Comparison of ENCODE assay signal across 8 mouse cellular contexts in genomic region chr19:53313684-53314443, GRCm38 (mm10). TPM values are rescaled to one million over a fixed set of nuclear protein-coding genes. Genes with fewer than 3 reads are reported as not detected.
DNase-seq lines count a peak whose midpoint lies in the region; ATAC-seq and TF ChIP-seq lines count a peak whose summit lies in the region.

No protein-coding gene starts in this region.

- WGBS in embryonic facial prominence, embryonic 13.5 days = under 1% methylated on average over 52 of the region's 52 CpGs
- WGBS in kidney, adult 2 months = 1% methylated on average over 52 of the region's 52 CpGs
- under 1% methylated on average over 52 of the region's 52 CpGs for WGBS in limb, embryonic 12.5 days
- under 1% methylated on average over 52 of the region's 52 CpGs for WGBS in midbrain, embryonic 15.5 days
- WGBS in spleen, adult 2 months = under 1% methylated on average over 52 of the region's 52 CpGs

- H3K9me3 ChIP-seq in embryonic facial prominence, embryonic 13.5 days = no peaks in the 10 kb centered on the region
- no peaks in the 10 kb centered on the region for H3K9me3 ChIP-seq in limb, embryonic 12.5 days
- H3K9me3 ChIP-seq in midbrain, embryonic 15.5 days = no peaks in the 10 kb centered on the region

- TF ChIP-seq CTCF in kidney, adult 2 months (conservative IDR thresholded peaks at IDR 0.05; ENCODE audit: insufficient read depth, insufficient read length, low read depth, low read length) = no peak
- TF ChIP-seq CTCF in spleen, adult 2 months (IDR thresholded peaks at IDR 0.05; ENCODE audit: extremely low read depth, insufficient read depth, insufficient read length, insufficient replicate concordance) = no peak

- no peaks in the 10 kb centered on the region for H3K36me3 ChIP-seq in embryonic facial prominence, embryonic 13.5 days
- H3K36me3 ChIP-seq in kidney, adult 2 months (ENCODE audit: control insufficient read depth, insufficient read depth, low read length) = no peaks in the 10 kb centered on the region
- H3K36me3 ChIP-seq in limb, embryonic 12.5 days = 0 out of 2 replicates have a peak, but pooled peaks cover 3% of the 10 kb centered on the region
- no peaks in the 10 kb centered on the region for H3K36me3 ChIP-seq in midbrain, embryonic 15.5 days (replicated peaks)
- H3K36me3 ChIP-seq in spleen, adult 2 months (ENCODE audit: control insufficient read depth, insufficient read depth, low read length) = no peaks in the 10 kb centered on the region

- peak; percentile 85 for ATAC-seq in embryonic facial prominence, embryonic 13.5 days (ENCODE audit: insufficient number of reproducible peaks, insufficient read depth, low FRiP score, low TSS enrichment, low read depth)
- peak; percentile 82 for ATAC-seq in limb, embryonic 12.5 days (ENCODE audit: insufficient number of reproducible peaks, insufficient read depth, low FRiP score, low TSS enrichment, low read depth)
- peak; percentile 89 for ATAC-seq in midbrain, embryonic 15.5 days (replicated peaks)

- H3K27me3 ChIP-seq in embryonic facial prominence, embryonic 13.5 days = no peaks in the 10 kb centered on the region
- no peaks in the 10 kb centered on the region for H3K27me3 ChIP-seq in kidney, adult 2 months (replicated peaks; ENCODE audit: control insufficient read depth, insufficient read depth, low read length)
- H3K27me3 ChIP-seq in limb, embryonic 12.5 days = no peaks in the 10 kb centered on the region
- no peaks in the 10 kb centered on the region for H3K27me3 ChIP-seq in midbrain, embryonic 15.5 days (replicated peaks)
- no peaks in the 10 kb centered on the region for H3K27me3 ChIP-seq in spleen, adult 2 months (ENCODE audit: control insufficient read depth, insufficient read depth, low read length)

- DNase-seq in 3134 (ENCODE audit: extremely low read depth, insufficient read length, low spot score) = peak; percentile 100
- DNase-seq in adrenal gland, postnatal 36 days = peak; percentile 97 to 99
- DNase-seq in heart, adult 18-20 months = peak; percentile 99 to 100
- DNase-seq in kidney, adult 2 months = peak; percentile 100
- peak; percentile 88 to 97 for DNase-seq in spleen, adult 2 months (ENCODE audit: low read depth in 1 of 2, low spot score in 2 of 2)

- TF ChIP-seq POLR2A in kidney, adult 2 months (IDR thresholded peaks at IDR 0.05; ENCODE audit: low read depth, low read length) = no peak
- TF ChIP-seq POLR2A in spleen, adult 2 months (IDR thresholded peaks at IDR 0.05; ENCODE audit: low read depth, low read length) = no peak

- peak overlapping the region; percentile 91 for H3K4me2 ChIP-seq in embryonic facial prominence, embryonic 13.5 days
- H3K4me2 ChIP-seq in limb, embryonic 12.5 days = peak overlapping the region; percentile 89
- peak overlapping the region; percentile 77 for H3K4me2 ChIP-seq in midbrain, embryonic 15.5 days

- H3K27ac ChIP-seq in embryonic facial prominence, embryonic 13.5 days = peak overlapping the region; percentile 98
- H3K27ac ChIP-seq in kidney, adult 2 months (ENCODE audit: insufficient read depth, low read depth, low read length) = peak overlapping the region; percentile 84
- H3K27ac ChIP-seq in limb, embryonic 12.5 days = peak overlapping the region; percentile 98
- H3K27ac ChIP-seq in midbrain, embryonic 15.5 days = peak overlapping the region; percentile 95
- H3K27ac ChIP-seq in spleen, adult 2 months (ENCODE audit: insufficient read depth, low read length) = peak overlapping the region; percentile 62; the same call in 1 of the 2 replicates

- H3K4me3 ChIP-seq in embryonic facial prominence, embryonic 13.5 days = peak overlapping the region; percentile 97
- peak overlapping the region; percentile 82 for H3K4me3 ChIP-seq in kidney, adult 2 months (ENCODE audit: insufficient read depth, low read depth, low read length)
- H3K4me3 ChIP-seq in limb, embryonic 12.5 days (replicated peaks) = peak overlapping the region; percentile 92
- H3K4me3 ChIP-seq in midbrain, embryonic 15.5 days = peak overlapping the region; percentile 96
- peak overlapping the region; percentile 91 for H3K4me3 ChIP-seq in spleen, adult 2 months (ENCODE audit: extremely low read depth, insufficient read depth, insufficient read length)

- H3K4me1 ChIP-seq in embryonic facial prominence, embryonic 13.5 days = peaks cover 34% of the 10 kb centered on the region
- H3K4me1 ChIP-seq in kidney, adult 2 months (ENCODE audit: control insufficient read depth, insufficient read depth, low read length) = no peaks in the 10 kb centered on the region; the same call in 1 of the 2 replicates
- H3K4me1 ChIP-seq in limb, embryonic 12.5 days (replicated peaks) = peaks cover 36% of the 10 kb centered on the region
- H3K4me1 ChIP-seq in midbrain, embryonic 15.5 days = peaks cover 16% of the 10 kb centered on the region
- H3K4me1 ChIP-seq in spleen, adult 2 months (ENCODE audit: control insufficient read depth, insufficient read depth, insufficient read length) = peaks cover 3% of the 10 kb centered on the region; the same call in 1 of the 2 replicates

- peak overlapping the region; percentile 94 for H3K9ac ChIP-seq in embryonic facial prominence, embryonic 13.5 days
- peak overlapping the region; percentile 94 for H3K9ac ChIP-seq in limb, embryonic 12.5 days (replicated peaks)
- peak overlapping the region; percentile 85 for H3K9ac ChIP-seq in midbrain, embryonic 15.5 days

RNA-seq across cellular contexts. Expression of gene Mxi1, which starts 3.5 kb away (rescaled TPM):
- total RNA-seq in adrenal gland, postnatal 36 days (2021) = 10 to 100 TPM; 29.7 to 39.8 TPM
- 26.5 and 40.3 TPM in 2 replicates for polyA plus RNA-seq in embryonic facial prominence, embryonic 13.5 days (2015; fragmentation: Nextera tagmentation; extraction: Ambion mirVana)
- total RNA-seq in heart, adult 18-20 months (2021) = 10 to 100 TPM; 37.8 to 42.7 TPM
- polyA plus RNA-seq in kidney, adult 2 months (2012; rRNA removed) = 38.9 and 41.7 TPM in 2 replicates
- polyA plus RNA-seq in limb, embryonic 12.5 days (2016; fragmentation: Nextera tagmentation; extraction: Ambion mirVana) = 45.5 and 46.6 TPM in 2 replicates
- 49.6 and 53.3 TPM in 2 replicates for polyA plus RNA-seq in midbrain, embryonic 15.5 days (2015; fragmentation: Nextera tagmentation; extraction: Ambion mirVana)
- 10.9 and 12.7 TPM in 2 replicates for polyA plus RNA-seq in spleen, adult 2 months (2012; rRNA removed)

RNA-seq across cellular contexts. Expression of gene Gm10197, which starts 57.7 kb away (rescaled TPM):
- total RNA-seq in adrenal gland, postnatal 36 days (2021) = not detected
- not detected in 2 replicates for polyA plus RNA-seq in embryonic facial prominence, embryonic 13.5 days (2015; fragmentation: Nextera tagmentation; extraction: Ambion mirVana)
- total RNA-seq in heart, adult 18-20 months (2021) = not detected
- not detected in 2 replicates for polyA plus RNA-seq in kidney, adult 2 months (2012; rRNA removed)
- not detected in 2 replicates for polyA plus RNA-seq in limb, embryonic 12.5 days (2016; fragmentation: Nextera tagmentation; extraction: Ambion mirVana)
- polyA plus RNA-seq in midbrain, embryonic 15.5 days (2015; fragmentation: Nextera tagmentation; extraction: Ambion mirVana) = 7.7 TPM in 1 of 2 replicates, not detected in the other
- polyA plus RNA-seq in spleen, adult 2 months (2012; rRNA removed) = not detected in 2 replicates

Comparison
In these comparisons a context has a peak if more than half of its experiments do, and no peak if none do; other contexts are left out.
1. Peak in every context shown above with its lines: DNase-seq, ATAC-seq, H3K4me3 ChIP-seq and H3K27ac ChIP-seq.